Mouse (Mus musculus) embryonic facial prominence, embryonic 11.5 days (tissue): ENCODE data around the gene Stox2. TPM values are rescaled to one million over a fixed set of nuclear protein-coding genes. Genes with fewer than 3 reads are reported as not detected.

Source experiments
- ATAC-seq: fragments of 200-750 bp; cut with Nextera tagmentation; replicated peaks from 2 replicates; pipeline ENCODE4 v1.8.0; 2017; ENCODE audit warnings: low read depth; ENCODE audit not compliant: insufficient number of reproducible peaks, low FRiP score, low TSS enrichment
- DNase-seq: peaks from one replicate; pipeline ENCODE4 v3.0.0-alpha.2; 2015; ENCODE audit warnings: low spot score
- H3K27ac ChIP-seq: fragments of 300-500 bp; sonication (generic); replicated peaks from 2 replicates; pipeline ENCODE4 v1.5.1; 2014; ENCODE audit warnings: mild to moderate bottlenecking, low read depth, low read length, control low read depth
- H3K27me3 ChIP-seq: fragments of 300-500 bp; sonication (generic); 2 replicates; pipeline ENCODE4 v1.6.1; 2014; ENCODE audit warnings: mild to moderate bottlenecking, low read length, moderate library complexity, mixed read lengths; ENCODE audit not compliant: control insufficient read depth, insufficient read depth
- H3K36me3 ChIP-seq: fragments of 300-500 bp; sonication (generic); replicated peaks from 2 replicates; pipeline ENCODE4 v1.6.1; 2014; ENCODE audit warnings: low read depth, mild to moderate bottlenecking, low read length, moderate library complexity, mixed read lengths; ENCODE audit not compliant: control insufficient read depth, insufficient read depth
- H3K4me1 ChIP-seq: fragments of 300-500 bp; sonication (generic); 2 replicates; pipeline ENCODE4 v1.6.1; 2014; ENCODE audit warnings: low read length, mixed read lengths; ENCODE audit not compliant: control insufficient read depth, insufficient read depth
- H3K4me2 ChIP-seq: fragments of 300-500 bp; sonication (generic); 2 replicates; pipeline ENCODE4 v1.6.1; 2014; ENCODE audit warnings: low read depth, mild to moderate bottlenecking, control low read depth, low read length, moderate library complexity
- H3K4me3 ChIP-seq: fragments of 300-500 bp; sonication (generic); 2 replicates; pipeline ENCODE4 v1.5.1; 2014; ENCODE audit warnings: low read depth, low read length, control low read depth
- H3K9ac ChIP-seq: fragments of 300-500 bp; sonication (generic); replicated peaks from 2 replicates; pipeline ENCODE4 v1.6.1; 2014; ENCODE audit warnings: mild to moderate bottlenecking, control low read depth, low read length
- H3K9me3 ChIP-seq: fragments of 300-500 bp; sonication (generic); replicated peaks from 2 replicates; pipeline ENCODE4 v1.6.1; 2016; ENCODE audit warnings: mild to moderate bottlenecking, low read length, inconsistent platforms, mixed read lengths; ENCODE audit not compliant: control insufficient read depth
- WGBS: fragments of 180-500 bp; shearing (Covaris S2); extraction: QIAGEN DNeasy Blood & Tissue Kit; methylation state at CpG from one replicate; pipeline ENCODE4 v1.1.7; 2014; 5-methylcytosine and 5-hydroxymethylcytosine counted together
- polyA plus RNA-seq: library from polyadenylated mRNA; unstranded; fragments of >200 nt; fragmentation: Nextera tagmentation; extraction: Ambion mirVana; gene quantifications from 2 replicates; pipeline ENCODE4 v1.2.1, GENCODE M21; 2014

Stox2 gene
- polyA plus RNA-seq, 1 experiment from 2014 or later = 15.8 TPM

- H3K9ac ChIP-seq = no peak overlapping the region
- H3K9me3 ChIP-seq = no peaks in the 10 kb centered on the region
- no peak overlapping the region for H3K27ac ChIP-seq
- peak overlapping the region; percentile 20; the same call in 1 of the 2 replicates for H3K4me3 ChIP-seq
- ATAC-seq (no peak), DNase-seq (no peak)
- WGBS = 37% methylated on average over 8 of the region's 8 CpGs
- H3K36me3 ChIP-seq = no peaks in the 10 kb centered on the region
- no peaks in the 10 kb centered on the region for H3K4me1 ChIP-seq
- no peaks in the 10 kb centered on the region for H3K27me3 ChIP-seq
- peak overlapping the region; percentile 32; the same call in 1 of the 2 replicates for H3K4me2 ChIP-seq
These were observed 203.0 kb downstream of the Stox2 start for GRCm38 (mm10) chr8:47243016-47243630.

DNA sequence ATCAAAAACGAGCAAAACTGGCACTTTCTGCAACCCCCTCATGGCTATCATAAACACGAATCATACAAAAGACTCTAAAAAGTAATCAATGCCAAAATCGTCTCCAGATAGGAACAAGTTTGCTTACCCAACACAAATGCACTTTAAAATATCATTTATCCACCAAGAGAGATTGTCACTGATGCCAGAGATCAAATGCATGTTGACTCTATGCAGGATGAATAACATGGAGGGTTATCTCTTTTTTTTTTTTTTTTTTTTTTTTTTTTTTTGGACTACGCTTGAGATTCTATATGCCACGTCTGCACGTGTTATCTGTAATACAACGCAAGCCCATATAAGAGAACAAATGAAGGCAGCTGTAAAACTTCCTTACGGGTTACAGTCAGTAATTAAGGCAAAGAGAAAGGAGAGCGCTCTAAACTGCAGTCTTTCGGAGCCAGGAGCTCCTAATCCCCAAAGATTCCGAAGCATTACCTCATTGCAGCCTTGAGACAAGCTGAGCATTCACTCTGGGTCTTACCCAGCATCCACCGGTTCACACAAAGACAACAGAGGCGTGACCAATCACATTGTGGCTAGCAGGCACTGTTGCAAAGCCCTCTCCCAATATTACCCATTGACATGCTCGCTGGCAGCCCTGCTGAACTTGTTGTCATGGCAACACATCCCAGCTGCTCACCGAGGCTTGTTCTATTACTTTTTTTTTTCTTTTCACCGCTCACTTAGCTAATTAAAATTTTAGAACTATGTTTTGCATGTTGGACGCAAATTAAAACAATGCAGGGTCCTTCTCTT is 203.8 kb downstream of the Stox2 start:
- DNase-seq (peak; percentile 93), ATAC-seq (peak; percentile 96)
- WGBS = 21% methylated on average over 17 of the region's 17 CpGs
- no peak overlapping the region for H3K27ac ChIP-seq
- H3K4me2 ChIP-seq = peak overlapping the region; percentile 32
- H3K27me3 ChIP-seq = no peaks in the 10 kb centered on the region
- H3K36me3 ChIP-seq = no peaks in the 10 kb centered on the region
- H3K4me3 ChIP-seq = peak overlapping the region; percentile 20
- no peaks in the 10 kb centered on the region for H3K9me3 ChIP-seq
- no peaks in the 10 kb centered on the region for H3K4me1 ChIP-seq
- no peak overlapping the region for H3K9ac ChIP-seq

- Histone ChIP-seq H3K4me2 (peak overlapping the region; percentile 28), H3K9ac (no peak overlapping the region), H3K4me1 (no peaks in the 10 kb centered on the region), H3K36me3 (no peaks in the 10 kb centered on the region), H3K27ac (no peak overlapping the region), H3K9me3 (no peaks in the 10 kb centered on the region), H3K4me3 (no peak overlapping the region), H3K27me3 (no peaks in the 10 kb centered on the region)
- ATAC-seq (no peak), DNase-seq (no peak)
- 67% methylated on average over 13 of the region's 13 CpGs for WGBS
These were observed 204.6 kb downstream of the Stox2 start for GRCm38 (mm10) chr8:47241421-47242078.

GRCm38 (mm10) chr8:47240871-47241270 is 205.3 kb downstream of the Stox2 start:
- DNase-seq = peak; percentile 8
- H3K4me1 ChIP-seq = no peaks in the 10 kb centered on the region
- H3K9ac ChIP-seq = no peak overlapping the region
- no peak overlapping the region for H3K4me3 ChIP-seq
- no peak for ATAC-seq
- WGBS = 72% methylated on average over 4 of the region's 4 CpGs
- no peaks in the 10 kb centered on the region for H3K9me3 ChIP-seq
- H3K27ac ChIP-seq = no peak overlapping the region
- H3K4me2 ChIP-seq = no peak overlapping the region
- H3K36me3 ChIP-seq = no peaks in the 10 kb centered on the region
- no peaks in the 10 kb centered on the region for H3K27me3 ChIP-seq

DNA sequence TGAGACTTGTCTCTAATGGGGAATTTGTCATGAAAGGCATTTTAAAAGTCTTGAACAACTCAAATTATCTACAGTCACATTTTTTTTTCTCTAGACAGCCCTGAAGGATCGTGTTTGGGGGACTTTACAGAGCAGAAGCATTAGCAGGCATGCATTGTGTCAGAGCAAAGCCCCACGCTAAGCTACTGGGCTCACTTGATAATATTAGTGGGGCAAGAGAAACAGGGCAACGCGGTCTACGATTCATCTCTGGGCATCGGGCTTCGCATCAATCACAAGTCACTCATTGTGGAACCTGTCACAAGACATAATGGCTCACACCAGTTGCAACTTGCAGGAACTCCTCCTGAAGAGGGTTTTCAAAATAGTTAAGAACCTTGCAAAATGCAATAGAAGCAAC is 205.9 kb downstream of the Stox2 start:
- H3K9ac ChIP-seq = no peak overlapping the region
- H3K36me3 ChIP-seq = no peaks in the 10 kb centered on the region
- 60% methylated on average over 7 of the region's 7 CpGs for WGBS
- ATAC-seq = no peak
- H3K4me2 ChIP-seq = no peak overlapping the region
- no peak overlapping the region for H3K4me3 ChIP-seq
- H3K27ac ChIP-seq = no peak overlapping the region
- H3K9me3 ChIP-seq = no peaks in the 10 kb centered on the region
- DNase-seq = peak; percentile 41
- H3K27me3 ChIP-seq = no peaks in the 10 kb centered on the region
- H3K4me1 ChIP-seq = no peaks in the 10 kb centered on the region

DNA sequence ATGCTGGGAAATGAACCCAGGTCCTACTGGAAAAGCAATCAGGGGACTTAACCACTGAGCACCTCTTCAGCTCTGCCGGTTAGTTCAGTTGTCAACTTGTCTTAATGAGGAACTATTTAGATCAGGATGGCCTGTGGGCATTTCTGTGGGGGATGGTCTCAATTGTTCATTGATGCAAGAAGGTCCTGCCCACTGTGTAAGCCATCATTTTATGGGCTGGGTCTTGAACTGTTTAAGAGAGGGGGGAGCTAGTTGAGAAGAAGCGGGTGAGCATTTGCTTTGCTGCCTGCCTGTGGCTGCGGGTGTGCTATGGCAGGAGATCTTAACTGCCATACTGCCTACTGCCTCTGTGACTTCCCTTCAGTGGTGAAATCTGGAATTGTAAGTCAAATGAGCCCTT is 214.1 kb downstream of the Stox2 start:
- ATAC-seq (no peak), DNase-seq (no peak)
- Histone ChIP-seq H3K4me3 (no peak overlapping the region), H3K9ac (no peak overlapping the region), H3K9me3 (no peaks in the 10 kb centered on the region), H3K27me3 (no peaks in the 10 kb centered on the region), H3K36me3 (no peaks in the 10 kb centered on the region), H3K4me2 (no peak overlapping the region), H3K27ac (no peak overlapping the region), H3K4me1 (no peaks in the 10 kb centered on the region)
- 48% methylated on average over 3 of the region's 3 CpGs for WGBS

GRCm38 (mm10) chr8:47230057-47230456 is 216.1 kb downstream of the Stox2 start:
- WGBS = 84% methylated on average over 5 of the region's 5 CpGs
- H3K27me3 ChIP-seq = no peaks in the 10 kb centered on the region
- no peak overlapping the region for H3K9ac ChIP-seq
- H3K4me3 ChIP-seq = no peak overlapping the region
- H3K4me1 ChIP-seq = no peaks in the 10 kb centered on the region
- H3K9me3 ChIP-seq = no peaks in the 10 kb centered on the region
- H3K4me2 ChIP-seq = no peak overlapping the region
- H3K36me3 ChIP-seq = no peaks in the 10 kb centered on the region
- no peak for DNase-seq
- H3K27ac ChIP-seq = no peak overlapping the region
- no peak for ATAC-seq

GRCm38 (mm10) chr8:47221851-47222250 is 224.3 kb downstream of the Stox2 start:
- Histone ChIP-seq H3K9ac (no peak overlapping the region), H3K27me3 (no peaks in the 10 kb centered on the region), H3K36me3 (no peaks in the 10 kb centered on the region), H3K4me1 (no peaks in the 10 kb centered on the region; the same call in 1 of the 2 replicates), H3K27ac (no peak overlapping the region), H3K4me2 (no peak overlapping the region), H3K4me3 (no peak overlapping the region), H3K9me3 (no peaks in the 10 kb centered on the region)
- ATAC-seq = no peak
- 65% methylated on average over 5 of the region's 5 CpGs for WGBS
- DNase-seq = no peak
